Mouse (Mus musculus): ENCODE results near the gene Dnajc13. TPM values are rescaled to one million over a fixed set of nuclear protein-coding genes. Genes with fewer than 3 reads are reported as not detected.

The Dnajc13 gene
- polyA plus RNA-seq, 1 experiment from 2014 or later = 19.7 TPM

GRCm38 (mm10) chr9:104252637-104253036, 10.1 kb downstream of the Dnajc13 start:
- WGBS = 90% methylated on average over 3 of the region's 3 CpGs

GRCm38 (mm10) chr9:104251687-104252086, 11.0 kb downstream of the Dnajc13 start:
- no peak overlapping the region for H3K9ac ChIP-seq
- H3K27ac ChIP-seq = no peak overlapping the region
- no peak overlapping the region for H3K4me3 ChIP-seq
- H3K4me2 ChIP-seq = no peak overlapping the region
- ATAC-seq (ENCODE audit: insufficient number of reproducible peaks, insufficient read depth, low FRiP score, low TSS enrichment, low read depth) = no peak
- H3K9me3 ChIP-seq = no peaks in the 10 kb centered on the region
- WGBS = 89% methylated on average over 4 of the region's 4 CpGs
- no peaks in the 10 kb centered on the region for H3K36me3 ChIP-seq
- no peaks in the 10 kb centered on the region for H3K27me3 ChIP-seq
- H3K4me1 ChIP-seq = 0 out of 2 replicates have a peak, but pooled peaks cover 3% of the 10 kb centered on the region

More at GRCm38 (mm10) chr9:104252637-104253036, 10.1 kb downstream of the Dnajc13 start:
- Histone ChIP-seq H3K9ac (no peak overlapping the region), H3K27me3 (no peaks in the 10 kb centered on the region), H3K4me2 (no peak overlapping the region), H3K27ac (no peak overlapping the region), H3K36me3 (no peaks in the 10 kb centered on the region), H3K4me3 (no peak overlapping the region), H3K9me3 (no peaks in the 10 kb centered on the region), H3K4me1 (0 out of 2 replicates have a peak, but pooled peaks cover 3% of the 10 kb centered on the region)
- no peak for ATAC-seq (ENCODE audit: insufficient number of reproducible peaks, insufficient read depth, low FRiP score, low TSS enrichment, low read depth)

GRCm38 (mm10) chr9:104251111-104251510, 11.6 kb downstream of the Dnajc13 start:
- Histone ChIP-seq H3K4me1 (0 out of 2 replicates have a peak, but pooled peaks cover 3% of the 10 kb centered on the region), H3K36me3 (peaks cover 1% of the 10 kb centered on the region), H3K27ac (no peak overlapping the region), H3K4me3 (no peak overlapping the region), H3K4me2 (no peak overlapping the region), H3K27me3 (no peaks in the 10 kb centered on the region), H3K9me3 (no peaks in the 10 kb centered on the region), H3K9ac (no peak overlapping the region)
- no peak for ATAC-seq (ENCODE audit: insufficient number of reproducible peaks, insufficient read depth, low FRiP score, low TSS enrichment, low read depth)
- WGBS = 82% methylated on average over 8 of the region's 8 CpGs

GRCm38 (mm10) chr9:104247307-104247987, 15.3 kb downstream of the Dnajc13 start:
- H3K4me2 ChIP-seq = no peak overlapping the region
- H3K36me3 ChIP-seq = peaks cover 12% of the 10 kb centered on the region
- no peaks in the 10 kb centered on the region for H3K9me3 ChIP-seq
- no peak for ATAC-seq (ENCODE audit: insufficient number of reproducible peaks, insufficient read depth, low FRiP score, low TSS enrichment, low read depth)
- no peaks in the 10 kb centered on the region for H3K27me3 ChIP-seq
- H3K9ac ChIP-seq = no peak overlapping the region
- no peak overlapping the region for H3K4me3 ChIP-seq
- 77% methylated on average over 6 of the region's 6 CpGs for WGBS
- H3K27ac ChIP-seq = no peak overlapping the region
- 0 out of 2 replicates have a peak, but pooled peaks cover 2% of the 10 kb centered on the region for H3K4me1 ChIP-seq

GRCm38 (mm10) chr9:104243799-104244466, 18.8 kb downstream of the Dnajc13 start:
- H3K36me3 ChIP-seq = peaks cover 19% of the 10 kb centered on the region
- no peak overlapping the region for H3K4me3 ChIP-seq
- H3K27ac ChIP-seq = no peak overlapping the region
- H3K4me1 ChIP-seq = no peaks in the 10 kb centered on the region
- no peaks in the 10 kb centered on the region for H3K27me3 ChIP-seq
- H3K9ac ChIP-seq = no peak overlapping the region
- no peak overlapping the region for H3K4me2 ChIP-seq
- WGBS = 78% methylated on average over 9 of the region's 9 CpGs
- no peaks in the 10 kb centered on the region for H3K9me3 ChIP-seq
- no peak for ATAC-seq (ENCODE audit: insufficient number of reproducible peaks, insufficient read depth, low FRiP score, low TSS enrichment, low read depth)

- Histone ChIP-seq H3K4me1 (no peaks in the 10 kb centered on the region), H3K4me3 (no peak overlapping the region), H3K9me3 (no peaks in the 10 kb centered on the region), H3K27ac (no peak overlapping the region), H3K36me3 (peaks cover 39% of the 10 kb centered on the region), H3K9ac (no peak overlapping the region), H3K4me2 (no peak overlapping the region), H3K27me3 (no peaks in the 10 kb centered on the region)
- no peak for ATAC-seq (ENCODE audit: insufficient number of reproducible peaks, insufficient read depth, low FRiP score, low TSS enrichment, low read depth)
- WGBS = 91% methylated on average over 7 of the region's 7 CpGs
Measured at GRCm38 (mm10) chr9:104240146-104240545, 22.6 kb downstream of the Dnajc13 start.

GRCm38 (mm10) chr9:104239076-104239475, 23.7 kb downstream of the Dnajc13 start:
- no peaks in the 10 kb centered on the region for H3K4me1 ChIP-seq
- 93% methylated on average over 8 of the region's 8 CpGs for WGBS
- no peak overlapping the region for H3K4me3 ChIP-seq
- H3K27me3 ChIP-seq = no peaks in the 10 kb centered on the region
- H3K4me2 ChIP-seq = no peak overlapping the region
- H3K27ac ChIP-seq = no peak overlapping the region
- no peak overlapping the region for H3K9ac ChIP-seq
- H3K9me3 ChIP-seq = no peaks in the 10 kb centered on the region
- no peak for ATAC-seq (ENCODE audit: insufficient number of reproducible peaks, insufficient read depth, low FRiP score, low TSS enrichment, low read depth)
- peaks cover 44% of the 10 kb centered on the region for H3K36me3 ChIP-seq

GRCm38 (mm10) chr9:104236256-104236930, 26.3 kb downstream of the Dnajc13 start:
- Histone ChIP-seq H3K4me3 (no peak overlapping the region), H3K9me3 (no peaks in the 10 kb centered on the region), H3K9ac (no peak overlapping the region), H3K27ac (no peak overlapping the region), H3K4me1 (no peaks in the 10 kb centered on the region), H3K27me3 (no peaks in the 10 kb centered on the region), H3K36me3 (peaks cover 64% of the 10 kb centered on the region), H3K4me2 (no peak overlapping the region)
- WGBS = 90% methylated on average over 11 of the region's 11 CpGs
- no peak for ATAC-seq (ENCODE audit: insufficient number of reproducible peaks, insufficient read depth, low FRiP score, low TSS enrichment, low read depth)

- peaks cover 68% of the 10 kb centered on the region for H3K36me3 ChIP-seq
- 63% methylated on average over 5 of the region's 5 CpGs for WGBS
Measured at GRCm38 (mm10) chr9:104235751-104236150, 27.0 kb downstream of the Dnajc13 start.

GRCm38 (mm10) chr9:104233815-104234214, 28.9 kb downstream of the Dnajc13 start:
- Histone ChIP-seq H3K4me2 (no peak overlapping the region), H3K36me3 (peaks cover 81% of the 10 kb centered on the region), H3K27me3 (no peaks in the 10 kb centered on the region), H3K4me1 (no peaks in the 10 kb centered on the region), H3K9ac (no peak overlapping the region), H3K4me3 (no peak overlapping the region), H3K9me3 (no peaks in the 10 kb centered on the region), H3K27ac (no peak overlapping the region)
- WGBS = 83% methylated on average over 1 of the region's 1 CpGs
- no peak for ATAC-seq (ENCODE audit: insufficient number of reproducible peaks, insufficient read depth, low FRiP score, low TSS enrichment, low read depth)

More at GRCm38 (mm10) chr9:104235751-104236150, 27.0 kb downstream of the Dnajc13 start:
- ATAC-seq (ENCODE audit: insufficient number of reproducible peaks, insufficient read depth, low FRiP score, low TSS enrichment, low read depth) = no peak
- H3K4me2 ChIP-seq = no peak overlapping the region
- no peak overlapping the region for H3K4me3 ChIP-seq
- no peak overlapping the region for H3K27ac ChIP-seq
- no peak overlapping the region for H3K9ac ChIP-seq
- no peaks in the 10 kb centered on the region for H3K9me3 ChIP-seq
- H3K4me1 ChIP-seq = no peaks in the 10 kb centered on the region
- no peaks in the 10 kb centered on the region for H3K27me3 ChIP-seq

- Histone ChIP-seq H3K4me2 (no peak overlapping the region), H3K4me1 (no peaks in the 10 kb centered on the region), H3K36me3 (peaks cover 87% of the 10 kb centered on the region), H3K9me3 (no peaks in the 10 kb centered on the region), H3K27me3 (no peaks in the 10 kb centered on the region), H3K4me3 (no peak overlapping the region), H3K27ac (no peak overlapping the region), H3K9ac (no peak overlapping the region)
- WGBS = 94% methylated on average over 5 of the region's 5 CpGs
- ATAC-seq (ENCODE audit: insufficient number of reproducible peaks, insufficient read depth, low FRiP score, low TSS enrichment, low read depth) = no peak
Measured at GRCm38 (mm10) chr9:104233060-104233459, 29.7 kb downstream of the Dnajc13 start.
